Mouse (Mus musculus) heart, embryonic 13.5 days (tissue): Measurements from ENCODE around the gene Ocel1. TPM values are rescaled to one million over a fixed set of nuclear protein-coding genes. Genes with fewer than 3 reads are reported as not detected.

Experiments
- ATAC-seq: fragments of 200-750 bp; cut with Nextera tagmentation; 2 replicates; pipeline ENCODE4 v1.8.0; 2017; ENCODE audit warnings: moderate TSS enrichment; ENCODE audit not compliant: insufficient number of reproducible peaks, low FRiP score, low TSS enrichment; ENCODE audit errors: extremely low read depth
- H3K27ac ChIP-seq: fragments of 300-500 bp; sonication (generic); replicated peaks from 2 replicates; pipeline ENCODE4 v1.5.1; 2015; ENCODE audit warnings: moderate library complexity, mild to moderate bottlenecking, inconsistent platforms
- H3K27me3 ChIP-seq: fragments of 300-500 bp; sonication (generic); replicated peaks from 2 replicates; pipeline ENCODE4 v1.6.1; 2015; ENCODE audit warnings: mild to moderate bottlenecking, inconsistent platforms
- H3K36me3 ChIP-seq: fragments of 300-500 bp; sonication (generic); 2 replicates; pipeline ENCODE4 v1.6.1; 2015; ENCODE audit warnings: mild to moderate bottlenecking, inconsistent platforms
- H3K4me1 ChIP-seq: fragments of 300-500 bp; sonication (generic); 2 replicates; pipeline ENCODE4 v1.6.1; 2015; ENCODE audit warnings: inconsistent platforms
- H3K4me2 ChIP-seq: fragments of 300-500 bp; sonication (generic); 2 replicates; pipeline ENCODE4 v1.6.1; 2015; ENCODE audit warnings: inconsistent platforms, mild to moderate bottlenecking, moderate library complexity
- H3K4me3 ChIP-seq: fragments of 300-500 bp; sonication (generic); 2 replicates; pipeline ENCODE4 v1.5.1; 2015; ENCODE audit warnings: moderate library complexity, mild to moderate bottlenecking, inconsistent platforms
- H3K9ac ChIP-seq: fragments of 300-500 bp; sonication (generic); 2 replicates; pipeline ENCODE4 v1.6.1; 2015; ENCODE audit warnings: inconsistent platforms, mild to moderate bottlenecking, moderate library complexity
- H3K9me3 ChIP-seq: fragments of 300-500 bp; sonication (generic); 2 replicates; pipeline ENCODE4 v1.6.1; 2016; ENCODE audit warnings: inconsistent platforms
- WGBS: fragments of 180-500 bp; shearing (Covaris S2); methylation state at CpG from one replicate; pipeline ENCODE4 v1.1.7; 2015; ENCODE audit warnings: mixed read lengths; 5-methylcytosine and 5-hydroxymethylcytosine counted together
- polyA plus RNA-seq: library from polyadenylated mRNA; unstranded; fragments of >200 nt; fragmentation: Nextera tagmentation; extraction: Ambion mirVana; gene quantifications from 2 replicates; pipeline ENCODE4 v1.2.1, GENCODE M21; 2015

The Ocel1 gene
- polyA plus RNA-seq, 1 experiment from 2014 or later, result 4.3 TPM

DNA sequence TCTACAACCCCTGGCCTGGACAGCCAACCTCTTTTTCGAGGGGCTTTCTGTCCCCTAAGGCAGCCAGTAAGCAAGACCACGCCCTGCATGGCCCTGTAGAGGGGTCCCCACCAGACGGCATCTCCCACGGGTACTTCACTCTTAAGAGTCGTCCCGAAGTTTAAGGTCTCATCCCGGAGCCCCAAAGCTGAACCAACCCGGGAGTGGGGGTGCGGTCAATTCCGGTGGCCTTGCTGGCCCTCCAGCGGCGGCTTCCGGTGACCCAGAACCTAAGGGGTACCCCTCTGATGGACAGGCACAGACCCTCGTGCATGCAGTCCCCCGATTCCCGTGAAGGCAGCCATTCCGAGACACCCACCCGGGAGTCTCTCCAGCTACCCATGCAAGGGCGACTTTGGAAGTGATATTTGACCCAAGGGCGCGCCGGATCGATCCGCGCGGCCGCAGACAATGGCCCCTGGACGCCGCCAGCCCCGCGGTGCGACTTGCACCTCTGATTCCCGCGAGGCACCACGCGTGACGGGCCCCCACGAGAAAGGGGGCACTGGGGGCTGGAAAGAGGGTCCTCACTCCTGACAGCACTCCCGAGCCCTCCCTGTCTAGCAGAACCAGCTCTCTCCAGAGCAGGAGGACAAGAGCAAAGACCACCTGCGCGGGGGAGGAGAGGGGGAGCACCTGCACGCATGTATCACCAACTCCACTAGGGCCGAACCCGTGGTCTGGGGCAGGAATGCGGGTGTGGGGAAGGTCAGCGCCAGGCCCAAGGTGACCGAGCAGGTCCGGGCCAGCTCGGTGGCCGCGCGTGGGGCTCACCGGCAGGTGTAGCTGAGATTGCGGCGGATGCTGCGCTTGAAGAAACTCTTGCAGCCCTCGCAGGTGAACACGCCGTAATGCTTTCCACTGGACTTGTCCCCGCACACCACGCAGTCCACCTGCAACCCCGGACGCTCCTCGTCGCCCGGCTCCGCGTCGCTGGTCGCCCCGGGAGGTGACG is 9.4 kb downstream of the Ocel1 start:
- H3K4me2 ChIP-seq, result peak overlapping the region; percentile 98
- no peak for ATAC-seq
- H3K27me3 ChIP-seq, result 0 out of 2 replicates have a peak, but pooled peaks cover 8% of the 10 kb centered on the region
- peak overlapping the region; percentile 91 for H3K27ac ChIP-seq
- peak overlapping the region; percentile 96 for H3K9ac ChIP-seq
- H3K36me3 ChIP-seq, result peaks cover 28% of the 10 kb centered on the region
- H3K4me3 ChIP-seq, result peak overlapping the region; percentile 95
- WGBS, result 1% methylated on average over 72 of the region's 72 CpGs
- H3K4me1 ChIP-seq, result peaks cover 59% of the 10 kb centered on the region
- H3K9me3 ChIP-seq, result no peaks in the 10 kb centered on the region

GRCm38 (mm10) chr8:71381421-71381970 is 10.4 kb downstream of the Ocel1 start, which contains the start of gene Nr2f6:
Gene Nr2f6 (minus strand): TSS chr8:71381960.
- H3K9ac ChIP-seq, result peak within 1 kb of the TSS; percentile 96
- no peaks in the 10 kb centered on the region for H3K9me3 ChIP-seq
- under 1% methylated on average over 58 of the region's 89 CpGs for WGBS
- peak within 1 kb of the TSS; percentile 91 for H3K27ac ChIP-seq
- no peak for ATAC-seq
- peaks cover 19% of the 10 kb centered on the region for H3K36me3 ChIP-seq
- peak within 1 kb of the TSS; percentile 98 for H3K4me2 ChIP-seq
- H3K4me1 ChIP-seq, result peaks cover 49% of the 10 kb centered on the region
- H3K27me3 ChIP-seq, result 0 out of 2 replicates have a peak, but pooled peaks cover 8% of the 10 kb centered on the region
- peak within 1 kb of the TSS; percentile 95 for H3K4me3 ChIP-seq

DNA sequence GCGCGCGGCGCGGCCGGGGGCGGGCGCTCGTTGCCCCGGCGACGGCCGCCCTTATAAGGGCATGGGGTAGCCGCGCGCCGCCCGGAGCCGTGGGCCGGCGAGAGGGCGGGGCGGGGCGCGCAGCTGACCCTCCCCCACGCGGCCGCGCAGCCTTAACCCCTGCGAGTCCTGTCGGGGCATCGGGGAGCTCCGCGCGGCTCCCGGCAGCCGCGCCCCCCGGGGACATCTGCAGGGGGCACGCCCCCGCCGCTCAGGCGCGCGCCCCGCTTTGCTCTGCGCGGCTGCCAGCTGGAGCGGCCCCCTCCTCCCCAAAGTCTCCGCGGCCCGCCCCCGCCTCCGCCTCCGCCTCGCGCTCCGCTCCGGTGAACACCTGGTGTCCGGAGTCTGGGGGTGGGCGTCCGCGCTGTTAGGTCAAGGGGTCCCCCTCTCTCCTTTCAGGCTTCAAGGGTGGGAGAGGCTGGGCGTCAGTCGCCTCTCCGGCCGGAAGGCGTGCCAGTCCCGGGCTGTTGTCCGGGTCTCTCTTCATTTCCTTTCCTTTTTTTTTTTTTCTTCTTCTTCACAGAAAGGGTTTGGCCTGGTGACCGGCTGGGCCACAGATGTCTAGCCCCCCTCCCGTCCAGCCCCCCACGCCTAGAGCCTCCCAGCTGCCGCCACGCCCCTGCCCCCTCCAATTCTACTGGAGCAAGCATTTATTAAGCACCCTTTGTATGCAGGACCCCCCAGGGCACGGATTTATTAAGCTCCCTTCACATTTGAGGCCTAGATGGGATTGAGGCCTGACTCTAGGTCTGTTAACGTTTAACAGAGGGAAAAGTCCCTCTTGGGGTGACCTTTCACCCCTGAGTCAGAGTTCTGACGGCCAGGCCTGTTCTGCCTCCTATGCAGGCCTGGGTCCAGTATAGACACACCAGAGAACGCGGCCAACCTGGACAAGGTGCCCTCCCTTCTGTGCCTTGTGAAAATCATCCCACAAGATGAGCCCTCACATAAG is 11.2 kb downstream of the Ocel1 start:
- Histone ChIP-seq H3K27me3 (0 out of 2 replicates have a peak, but pooled peaks cover 7% of the 10 kb centered on the region), H3K36me3 (peaks cover 12% of the 10 kb centered on the region), H3K9me3 (no peaks in the 10 kb centered on the region), H3K4me2 (peak overlapping the region; percentile 98), H3K4me1 (peaks cover 42% of the 10 kb centered on the region), H3K9ac (peak overlapping the region; percentile 96), H3K4me3 (peak overlapping the region; percentile 95), H3K27ac (peak overlapping the region; percentile 91)
- ATAC-seq, result peak; percentile 88
- WGBS, result 3% methylated on average over 75 of the region's 80 CpGs

DNA sequence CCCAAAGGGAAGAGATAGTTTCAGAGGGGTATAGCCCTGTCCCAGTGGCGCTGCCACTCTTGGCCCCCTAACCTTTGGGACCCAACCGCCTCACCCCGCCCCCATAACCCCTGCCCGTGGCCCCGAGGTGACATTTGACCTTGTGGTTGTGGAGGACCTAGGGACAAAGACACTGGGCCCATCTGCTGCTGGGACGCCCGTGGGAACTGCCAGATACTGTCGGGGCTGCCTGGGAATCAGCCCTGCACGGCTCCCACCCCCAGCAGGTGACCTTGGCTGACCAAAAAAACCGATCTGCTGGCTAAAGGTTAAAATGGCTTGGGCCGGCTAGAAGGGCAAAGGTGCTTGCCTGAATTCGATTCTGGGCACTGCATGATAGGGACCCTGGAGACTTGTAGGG is 12.3 kb downstream of the Ocel1 start:
- Histone ChIP-seq H3K4me3 (no peak overlapping the region), H3K9me3 (no peaks in the 10 kb centered on the region), H3K9ac (peak overlapping the region; percentile 33), H3K4me2 (no peak overlapping the region), H3K36me3 (peaks cover under 1% of the 10 kb centered on the region), H3K4me1 (peaks cover 38% of the 10 kb centered on the region), H3K27ac (0 out of 2 replicates have a peak overlapping the region, but pooled peaks have one; percentile 91), H3K27me3 (0 out of 2 replicates have a peak, but pooled peaks cover 4% of the 10 kb centered on the region)
- 39% methylated on average over 12 of the region's 12 CpGs for WGBS
- ATAC-seq, result no peak

DNA sequence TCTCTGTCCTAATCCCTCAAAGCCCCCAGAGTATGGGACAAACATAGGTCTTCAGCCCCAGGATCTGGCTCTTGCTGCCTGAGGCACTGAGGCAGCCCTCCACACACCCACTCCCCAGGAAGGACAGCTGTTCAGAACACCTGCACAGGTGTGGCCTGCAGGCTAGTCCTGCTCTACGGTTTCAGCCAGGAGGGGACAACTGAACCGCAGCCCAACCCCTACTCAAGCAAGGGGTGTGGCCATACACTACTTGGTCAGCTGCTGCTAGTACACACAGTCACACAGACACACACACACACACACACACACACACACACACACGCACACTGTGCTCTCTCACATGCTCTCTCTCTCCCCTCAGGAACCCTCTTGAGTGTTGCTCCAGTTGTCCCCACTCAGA is 12.8 kb downstream of the Ocel1 start:
- Histone ChIP-seq H3K4me1 (peaks cover 33% of the 10 kb centered on the region), H3K4me3 (no peak overlapping the region), H3K36me3 (no peaks in the 10 kb centered on the region), H3K9me3 (no peaks in the 10 kb centered on the region), H3K4me2 (no peak overlapping the region), H3K27me3 (0 out of 2 replicates have a peak, but pooled peaks cover 4% of the 10 kb centered on the region), H3K9ac (peak overlapping the region; percentile 33), H3K27ac (no peak overlapping the region)
- 75% methylated on average over 3 of the region's 3 CpGs for WGBS
- ATAC-seq, result no peak

- ATAC-seq, result no peak
- H3K9ac ChIP-seq, result no peak overlapping the region
- H3K4me1 ChIP-seq, result peaks cover 19% of the 10 kb centered on the region
- no peak overlapping the region for H3K4me2 ChIP-seq
- H3K27me3 ChIP-seq, result 0 out of 2 replicates have a peak, but pooled peaks cover 4% of the 10 kb centered on the region
- H3K4me3 ChIP-seq, result no peak overlapping the region
- no peaks in the 10 kb centered on the region for H3K9me3 ChIP-seq
- no peak overlapping the region for H3K27ac ChIP-seq
- no peaks in the 10 kb centered on the region for H3K36me3 ChIP-seq
- WGBS, result 72% methylated on average over 12 of the region's 12 CpGs
These were observed 14.2 kb downstream of the Ocel1 start for GRCm38 (mm10) chr8:71385212-71385835.

DNA sequence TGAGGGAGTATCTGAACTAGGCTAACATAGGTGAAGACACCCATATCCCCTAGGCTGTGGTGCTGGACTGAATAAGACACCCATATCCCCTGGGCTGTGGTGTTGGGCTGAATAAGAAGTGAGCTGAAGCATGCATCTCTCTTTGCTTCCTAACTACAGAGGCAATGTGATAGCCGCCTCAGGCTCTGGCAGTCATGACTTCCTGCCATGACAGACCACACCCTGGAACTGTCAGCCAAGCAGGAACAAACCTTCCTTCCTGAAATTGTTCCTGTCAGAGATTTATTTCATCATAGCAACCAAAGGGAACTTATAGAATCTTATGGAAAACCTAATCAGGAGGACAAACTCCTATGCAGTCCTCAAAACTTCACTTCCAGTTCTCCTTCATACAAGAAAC is 17.2 kb downstream of the Ocel1 start:
- Histone ChIP-seq H3K36me3 (no peaks in the 10 kb centered on the region), H3K27me3 (no peaks in the 10 kb centered on the region), H3K4me1 (peaks cover 5% of the 10 kb centered on the region), H3K9me3 (no peaks in the 10 kb centered on the region), H3K27ac (peak overlapping the region; percentile 9; the same call in 1 of the 2 replicates), H3K9ac (no peak overlapping the region), H3K4me3 (no peak overlapping the region), H3K4me2 (no peak overlapping the region)
- WGBS, result 59% methylated on average over 1 of the region's 1 CpGs
- no peak for ATAC-seq

GRCm38 (mm10) chr8:71391696-71392095 is 20.6 kb downstream of the Ocel1 start:
- Histone ChIP-seq H3K27me3 (no peaks in the 10 kb centered on the region), H3K4me2 (no peak overlapping the region), H3K9ac (no peak overlapping the region), H3K4me1 (peaks cover 8% of the 10 kb centered on the region; the same call in 1 of the 2 replicates), H3K9me3 (no peaks in the 10 kb centered on the region), H3K27ac (no peak overlapping the region), H3K36me3 (no peaks in the 10 kb centered on the region), H3K4me3 (no peak overlapping the region)
- no peak for ATAC-seq
- 87% methylated on average over 2 of the region's 2 CpGs for WGBS

DNA sequence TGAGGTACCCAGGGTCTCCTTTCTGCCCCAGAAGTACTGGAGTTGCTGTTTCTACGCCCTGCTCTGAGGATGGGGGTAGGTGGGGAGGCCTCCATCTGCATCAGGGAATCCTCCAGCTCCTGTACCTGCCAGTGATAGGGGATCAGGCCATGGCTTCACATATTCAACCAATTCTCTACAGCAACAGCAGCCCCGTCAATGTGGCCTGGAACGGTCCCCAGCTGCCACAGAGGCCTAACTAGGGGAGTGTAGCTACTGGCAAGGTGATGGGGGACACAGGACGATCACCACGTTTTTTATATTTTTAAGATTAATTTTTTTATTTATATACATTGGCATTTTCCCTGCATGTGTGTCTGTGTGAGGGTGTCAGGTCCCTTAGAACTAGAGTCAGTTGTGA is 21.3 kb downstream of the Ocel1 start:
- H3K36me3 ChIP-seq, result no peaks in the 10 kb centered on the region
- peaks cover 11% of the 10 kb centered on the region for H3K4me1 ChIP-seq
- H3K4me3 ChIP-seq, result no peak overlapping the region
- 56% methylated on average over 5 of the region's 5 CpGs for WGBS
- H3K9me3 ChIP-seq, result no peaks in the 10 kb centered on the region
- no peak overlapping the region for H3K27ac ChIP-seq
- H3K4me2 ChIP-seq, result no peak overlapping the region
- no peaks in the 10 kb centered on the region for H3K27me3 ChIP-seq
- ATAC-seq, result no peak
- H3K9ac ChIP-seq, result no peak overlapping the region

DNA sequence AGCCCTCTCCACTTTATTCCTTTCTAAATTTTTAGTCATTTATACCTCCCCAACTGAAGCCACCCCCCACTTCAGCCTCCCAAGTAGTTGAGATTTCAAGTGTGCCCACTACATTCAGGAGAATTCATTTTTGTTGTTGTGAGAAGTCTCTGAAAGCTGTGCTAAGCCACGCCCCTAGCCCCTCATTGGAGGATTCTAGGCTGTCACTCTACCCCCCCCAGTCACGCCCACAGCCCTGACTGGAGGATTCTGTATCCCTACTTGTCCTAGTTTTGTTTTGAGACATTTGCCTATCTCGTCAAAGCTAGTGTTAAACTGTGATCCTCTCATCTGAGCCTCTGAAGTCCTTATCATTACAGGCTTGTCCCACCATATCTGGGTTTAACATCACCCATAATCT is 21.8 kb downstream of the Ocel1 start:
- no peaks in the 10 kb centered on the region for H3K27me3 ChIP-seq

More for the DNA sequence above, 21.8 kb downstream of the Ocel1 start:
- H3K27ac ChIP-seq, result no peak overlapping the region
- ATAC-seq, result no peak
- no peaks in the 10 kb centered on the region for H3K36me3 ChIP-seq
- peak overlapping the region; percentile 13 for H3K4me3 ChIP-seq
- no peaks in the 10 kb centered on the region for H3K9me3 ChIP-seq
- H3K9ac ChIP-seq, result no peak overlapping the region
- 5% methylated on average over 3 of the region's 3 CpGs for WGBS
- H3K4me2 ChIP-seq, result peak overlapping the region; percentile 45
- H3K4me1 ChIP-seq, result peaks cover 16% of the 10 kb centered on the region
